11 mouse cellular contexts compared by ENCODE assay signal in the genomic region with DNA sequence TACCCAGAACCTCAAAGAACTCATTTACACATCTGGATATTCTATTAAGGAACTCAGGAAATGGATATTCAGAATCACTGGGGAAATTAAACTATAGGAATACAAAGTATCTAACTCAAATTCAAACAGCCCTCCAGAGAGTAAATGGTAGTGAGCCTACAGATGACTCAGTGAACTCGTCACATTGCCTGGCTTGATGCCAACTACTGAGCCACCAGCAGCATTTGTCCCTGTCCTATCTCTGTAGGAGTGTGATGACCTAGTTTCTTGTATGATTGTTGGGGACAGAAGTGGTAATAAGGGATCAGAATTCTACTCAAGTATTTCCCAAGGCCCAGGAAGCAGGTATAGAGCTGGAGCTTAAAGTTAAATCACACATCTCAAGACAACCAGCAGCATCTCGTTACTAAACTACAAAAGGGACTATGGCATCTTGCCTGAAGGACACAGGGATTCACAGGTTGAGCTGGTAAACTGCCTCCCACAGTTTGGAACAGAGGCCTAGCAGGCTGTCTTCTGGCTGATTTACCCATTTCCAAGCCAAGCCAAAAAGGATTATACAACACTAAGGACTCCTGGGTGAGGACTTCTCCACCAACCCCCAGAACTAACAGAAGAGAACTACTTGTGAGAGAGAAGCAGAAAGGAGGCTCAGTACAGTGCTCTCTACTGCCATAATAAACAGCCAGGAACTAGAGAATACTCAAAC.
DNase-seq lines count a peak whose midpoint lies in the region; ATAC-seq and TF ChIP-seq lines count a peak whose summit lies in the region.
"Had no signal": no experiment of that assay in that cellular context is flagged by ENCODE, and none has a peak within 500 bp of the region (broad histone marks: within the 10 kb centered on the region; RNA-seq: fewer than 3 reads in every experiment).

No protein-coding gene starts in this region.

- no peak for TF ChIP-seq CTCF in midbrain, postnatal 0 days (IDR thresholded peaks at IDR 0.05)
- no peak for TF ChIP-seq CTCF in intestine, postnatal 0 days (IDR thresholded peaks at IDR 0.05; ENCODE audit: low read depth)

- no peaks in the 10 kb centered on the region for H3K4me1 ChIP-seq in midbrain, postnatal 0 days (ENCODE audit: insufficient read depth, low read length)
- H3K4me1 ChIP-seq in midbrain, embryonic 16.5 days (ENCODE audit: control insufficient read depth, insufficient read depth, low read length): no peaks in the 10 kb centered on the region
- H3K4me1 ChIP-seq in intestine, postnatal 0 days (replicated peaks; ENCODE audit: control insufficient read depth, insufficient read depth, low read length): no peaks in the 10 kb centered on the region
- H3K4me1 ChIP-seq: hindbrain, embryonic 12.5 days had no signal

- no peak overlapping the region for H3K27ac ChIP-seq in midbrain, postnatal 0 days (ENCODE audit: low read depth, low read length)
- H3K27ac ChIP-seq in midbrain, embryonic 16.5 days (ENCODE audit: low read length): no peak overlapping the region
- H3K27ac ChIP-seq in intestine, postnatal 0 days (ENCODE audit: low read depth, low read length): no peak overlapping the region
- H3K27ac ChIP-seq: hindbrain, embryonic 12.5 days had no signal

- 49% methylated on average over 2 of the region's 2 CpGs for WGBS in midbrain, postnatal 0 days
- WGBS in midbrain, embryonic 16.5 days: 50% methylated on average over 2 of the region's 2 CpGs
- 66% methylated on average over 2 of the region's 2 CpGs for WGBS in intestine, postnatal 0 days

- no peaks in the 10 kb centered on the region for H3K9me3 ChIP-seq in midbrain, postnatal 0 days (ENCODE audit: low read length)
- no peaks in the 10 kb centered on the region for H3K9me3 ChIP-seq in midbrain, embryonic 16.5 days (replicated peaks; ENCODE audit: control insufficient read depth, low read length, poor library complexity, severe bottlenecking)
- no peaks in the 10 kb centered on the region for H3K9me3 ChIP-seq in intestine, postnatal 0 days (ENCODE audit: control insufficient read depth)
- H3K9me3 ChIP-seq: hindbrain, embryonic 12.5 days had no signal

- peak; percentile 17 to 63 for DNase-seq in frontal cortex, adult 2 months (ENCODE audit: extremely low spot score in 1 of 2, low spot score in 1 of 2)
- no peak for DNase-seq in frontal cortex, postnatal 10 days (ENCODE audit: low spot score in 2 of 2)
- peak; percentile 59 for DNase-seq in midbrain, postnatal 0 days (ENCODE audit: low spot score)
- peak; percentile 58 for DNase-seq in cerebellum, adult 9-10 months
- DNase-seq in right cerebral cortex, postnatal 25 days: peak; percentile 6
- DNase-seq in kidney, adult 9 months: no peak
- DNase-seq: gastrocnemius, postnatal 14 days; kidney, postnatal 25 days had no signal

- ATAC-seq in midbrain, postnatal 0 days (ENCODE audit: low FRiP score): no peak
- no peak for ATAC-seq in midbrain, embryonic 16.5 days
- no peak for ATAC-seq in intestine, postnatal 0 days

- no peak overlapping the region for H3K9ac ChIP-seq in midbrain, postnatal 0 days (replicated peaks; ENCODE audit: low read length, poor library complexity, severe bottlenecking)
- H3K9ac ChIP-seq in midbrain, embryonic 16.5 days (ENCODE audit: low read depth, low read length): no peak overlapping the region
- H3K9ac ChIP-seq in intestine, postnatal 0 days (ENCODE audit: low read depth, low read length): no peak overlapping the region
- H3K9ac ChIP-seq: hindbrain, embryonic 12.5 days had no signal

- no peak overlapping the region for H3K4me3 ChIP-seq in midbrain, postnatal 0 days (ENCODE audit: low read depth, low read length)
- H3K4me3 ChIP-seq in midbrain, embryonic 16.5 days (ENCODE audit: low read depth, low read length): no peak overlapping the region
- no peak overlapping the region for H3K4me3 ChIP-seq in intestine, postnatal 0 days (ENCODE audit: low read depth, low read length)
- H3K4me3 ChIP-seq: hindbrain, embryonic 12.5 days had no signal

- no peaks in the 10 kb centered on the region for H3K27me3 ChIP-seq in midbrain, postnatal 0 days (ENCODE audit: insufficient read depth, low read length)
- no peaks in the 10 kb centered on the region for H3K27me3 ChIP-seq in midbrain, embryonic 16.5 days (ENCODE audit: control insufficient read depth, insufficient read depth, low read depth, low read length)
- no peaks in the 10 kb centered on the region for H3K27me3 ChIP-seq in intestine, postnatal 0 days (replicated peaks; ENCODE audit: control insufficient read depth, insufficient read depth, low read length)
- H3K27me3 ChIP-seq: hindbrain, embryonic 12.5 days had no signal

- no peak overlapping the region for H3K4me2 ChIP-seq in midbrain, postnatal 0 days (ENCODE audit: low read depth, low read length, poor library complexity, severe bottlenecking)
- H3K4me2 ChIP-seq in midbrain, embryonic 16.5 days (ENCODE audit: low read length): no peak overlapping the region
- H3K4me2 ChIP-seq in intestine, postnatal 0 days (replicated peaks; ENCODE audit: low read depth): no peak overlapping the region
- H3K4me2 ChIP-seq: hindbrain, embryonic 12.5 days had no signal

- no peaks in the 10 kb centered on the region for H3K36me3 ChIP-seq in midbrain, postnatal 0 days (ENCODE audit: insufficient read depth, low read length)
- H3K36me3 ChIP-seq in midbrain, embryonic 16.5 days (ENCODE audit: control insufficient read depth, insufficient read depth, low read length): no peaks in the 10 kb centered on the region
- H3K36me3 ChIP-seq in intestine, postnatal 0 days (ENCODE audit: control insufficient read depth, insufficient read depth): no peaks in the 10 kb centered on the region
- H3K36me3 ChIP-seq: hindbrain, embryonic 12.5 days had no signal

Comparison
In these comparisons a context has a peak if more than half of its experiments do, and no peak if none do; other contexts are left out.
1. DNase-seq: peak in frontal cortex, adult 2 months (2 of 2), midbrain, postnatal 0 days (single experiment), cerebellum, adult 9-10 months (single experiment) and right cerebral cortex, postnatal 25 days (single experiment); none in frontal cortex, postnatal 10 days (0 of 2) and kidney, adult 9 months (single experiment).